Mouse (Mus musculus) macrophage (primary cell): ENCODE measurements around the gene Dhcr7. TPM values are rescaled to one million over a fixed set of nuclear protein-coding genes. Genes with fewer than 3 reads are reported as not detected.

Experiments used
- H3K27ac ChIP-seq: fragments of 350-480 bp; formaldehyde crosslinking; 2 replicates; pipeline ENCODE4 v1.9.0; 2021
- H3K36me3 ChIP-seq: fragments of 350-480 bp; formaldehyde crosslinking; 2 replicates; pipeline ENCODE4 v1.9.0; 2021; ENCODE audit errors: inconsistent target
- H3K4me3 ChIP-seq: fragments of 350-480 bp; formaldehyde crosslinking; 2 replicates; pipeline ENCODE4 v1.9.0; 2021; ENCODE audit errors: inconsistent target
- H3K79me2 ChIP-seq: fragments of 350-480 bp; formaldehyde crosslinking; 2 replicates; pipeline ENCODE4 v1.9.0; 2021; ENCODE audit errors: inconsistent target
- WGBS: methylation state at CpG from one replicate; pipeline ENCODE4 v1.1.7; 2026; ENCODE audit warnings: inconsistent platforms; ENCODE audit not compliant: missing documents; 5-methylcytosine and 5-hydroxymethylcytosine counted together
- polyA plus RNA-seq: library from polyadenylated mRNA; stranded (reverse); fragments of 250-400 nt; gene quantifications from 3 replicates; pipeline ENCODE4 v1.2.4, GENCODE M21; 2018; ENCODE audit warnings: inconsistent platforms
- total RNA-seq, 78 experiments: library from RNA; depleted of rRNA; stranded (reverse); fragments of 250-400 nt; gene quantifications; 1 replicate in 9 of 78; 2 replicates in 24 of 78; 3 replicates in 43 of 78; 4 replicates in 2 of 78; pipeline ENCODE4 v1.2.4; 2018; ENCODE audit warnings: inconsistent platforms in 56 of 78

Dhcr7 gene
- 10 to 100 TPM in 6 of 26 experiments, 1 to 10 TPM in 18, under 1 TPM in 2; 0.71 to 16.1 (median 5.1) TPM for total RNA-seq (2018; cell fraction: chromatin; rRNA removed)
- 10 to 100 TPM; 20.0 to 45.6 (median 32.1) TPM for total RNA-seq (2018; cell fraction: cytosol; rRNA removed)
- total RNA-seq (2018; cell fraction: nucleus; rRNA removed), result 10 to 100 TPM in 24 of 26 experiments, 1 to 10 TPM in 2; 4.3 to 47.3 (median 21.7) TPM
- 16.3 to 35.3 TPM (median 33.0 TPM) in 3 replicates for polyA plus RNA-seq

DNA sequence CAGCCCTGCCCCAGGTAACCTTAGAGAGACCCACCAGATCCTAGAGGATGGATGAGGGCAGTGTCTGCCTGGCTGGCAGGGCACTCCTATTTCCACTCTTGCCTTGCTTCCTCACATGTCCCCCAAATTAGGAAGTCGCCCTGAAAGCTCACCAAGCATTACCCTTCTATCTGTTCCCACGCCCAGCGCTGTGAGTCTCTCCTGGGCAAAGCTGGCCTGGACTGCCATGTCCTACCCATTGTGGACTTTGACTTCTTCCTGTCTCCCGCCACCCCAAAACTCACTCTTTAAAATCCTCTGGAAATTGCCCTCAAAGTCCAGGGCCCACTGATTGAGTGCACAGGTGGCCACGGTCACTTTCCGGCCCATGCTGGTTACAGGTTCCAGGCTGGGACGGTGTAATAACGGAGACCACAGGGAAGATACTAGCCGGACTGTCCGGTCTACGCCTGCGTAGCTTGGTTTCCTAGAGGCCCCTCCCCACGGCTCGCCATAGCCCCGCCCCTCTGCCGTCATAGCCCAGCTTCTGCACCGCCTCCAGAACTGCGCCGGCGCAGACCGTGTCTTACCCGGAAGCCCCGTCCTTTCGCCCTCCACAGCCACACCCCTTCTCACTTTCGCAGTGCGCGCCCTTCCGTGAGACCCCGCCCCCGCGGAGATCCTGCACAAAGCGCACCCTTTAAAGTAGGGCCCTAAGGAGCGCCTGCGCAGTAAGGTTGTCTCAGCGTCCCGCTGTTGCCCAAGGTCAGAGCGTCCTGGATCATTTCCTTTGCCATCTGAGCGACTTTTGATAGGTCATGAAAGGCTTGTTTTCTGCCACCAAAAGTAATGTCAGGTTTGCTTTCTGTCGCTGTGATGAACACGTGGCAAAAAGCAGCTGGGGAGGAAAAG is at the start of gene Dhcr7, which contains the start of gene Nadsyn1:
Gene Dhcr7, plus strand, starts transcription at position 771 of the 891 bp plus-strand sequence.
Gene Nadsyn1, minus strand, starts transcription at position 475 of the 891 bp plus-strand sequence.
- Histone ChIP-seq H3K27ac (peak within 1 kb of the TSS; percentile 56), H3K4me3 (peak within 1 kb of the TSS; percentile 76), H3K36me3 (no peaks in the 10 kb centered on the region), H3K79me2 (peaks cover 12% of the 10 kb centered on the region; the same call in 1 of the 2 replicates)
- WGBS, result under 1% methylated on average over 32 of the region's 40 CpGs

GRCm38 (mm10) chr7:143776137-143776536 is 46.8 kb upstream of the Dhcr7 start:
- WGBS, result 82% methylated on average over 3 of the region's 3 CpGs
- no peak overlapping the region for H3K27ac ChIP-seq
- no peak overlapping the region for H3K4me3 ChIP-seq
- H3K36me3 ChIP-seq, result no peaks in the 10 kb centered on the region
- H3K79me2 ChIP-seq, result no peaks in the 10 kb centered on the region

DNA sequence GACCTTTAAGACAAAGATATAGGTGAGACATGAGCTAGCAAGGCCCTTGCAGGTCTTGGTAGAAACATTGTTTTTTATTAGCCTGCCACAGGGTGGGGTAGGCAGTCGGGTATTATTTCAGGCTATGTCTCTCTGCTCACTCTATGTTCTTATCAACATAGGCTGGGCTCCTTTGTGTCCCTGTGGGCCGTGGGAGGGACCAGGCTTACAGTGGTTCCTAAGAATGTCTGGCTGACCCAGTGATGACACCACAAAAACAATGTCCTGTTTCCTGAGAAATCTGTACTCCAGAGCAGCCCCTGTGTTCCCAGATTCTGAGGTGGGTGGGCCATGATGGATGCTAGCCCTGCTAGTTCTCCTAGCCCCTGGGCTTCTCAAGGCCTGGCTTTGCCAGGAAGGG is 45.6 kb upstream of the Dhcr7 start:
- no peaks in the 10 kb centered on the region for H3K36me3 ChIP-seq
- no peak overlapping the region for H3K4me3 ChIP-seq
- H3K27ac ChIP-seq, result no peak overlapping the region
- WGBS, result 38% methylated on average over 2 of the region's 2 CpGs
- H3K79me2 ChIP-seq, result no peaks in the 10 kb centered on the region

GRCm38 (mm10) chr7:143783378-143783995 is 39.5 kb upstream of the Dhcr7 start:
- no peaks in the 10 kb centered on the region for H3K79me2 ChIP-seq
- no peak overlapping the region for H3K27ac ChIP-seq
- no peaks in the 10 kb centered on the region for H3K36me3 ChIP-seq
- WGBS, result 30% methylated on average over 6 of the region's 6 CpGs
- H3K4me3 ChIP-seq, result peak overlapping the region; percentile 0; the same call in 1 of the 2 replicates

DNA sequence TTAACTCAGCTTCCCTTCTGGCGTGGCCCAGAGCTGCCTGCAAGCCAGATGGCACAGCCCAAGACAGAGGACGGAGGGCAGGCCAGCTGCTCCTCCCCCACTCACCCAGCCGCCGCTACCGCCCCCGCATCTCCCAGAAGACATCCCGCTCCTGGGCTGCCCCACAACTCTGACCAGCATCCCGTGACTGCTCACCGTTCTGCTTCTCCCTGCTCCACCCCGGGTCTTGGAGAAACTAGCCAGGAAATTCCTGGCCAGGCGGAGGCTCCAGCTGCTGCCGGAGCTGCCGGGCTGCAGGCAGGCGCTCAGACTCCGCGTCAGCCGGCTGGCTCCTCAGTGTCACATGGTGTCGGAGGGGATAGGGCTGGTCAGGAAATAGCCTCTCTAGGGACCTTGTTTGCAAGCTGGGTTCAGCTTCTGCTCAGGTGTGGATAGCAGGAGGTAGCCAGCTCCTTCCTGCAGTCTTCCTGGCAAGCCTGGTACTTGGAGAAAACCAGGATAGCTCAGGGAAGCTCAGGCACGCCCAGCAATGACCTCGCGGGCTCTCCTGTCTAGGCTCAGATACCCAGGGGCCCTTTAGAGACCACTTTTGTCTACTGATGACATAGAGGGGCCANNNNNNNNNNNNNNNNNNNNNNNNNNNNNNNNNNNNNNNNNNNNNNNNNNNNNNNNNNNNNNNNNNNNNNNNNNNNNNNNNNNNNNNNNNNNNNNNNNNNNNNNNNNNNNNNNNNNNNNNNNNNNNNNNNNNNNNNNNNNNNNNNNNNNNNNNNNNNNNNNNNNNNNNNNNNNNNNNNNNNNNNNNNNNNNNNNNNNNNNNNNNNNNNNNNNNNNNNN is 38.7 kb upstream of the Dhcr7 start, which contains the start of gene Mrgpre:
Gene Mrgpre, minus strand, starts transcription at position 505 of the 834 bp plus-strand sequence.
- WGBS, result 15% methylated on average over 21 of the region's 21 CpGs
- Histone ChIP-seq H3K36me3 (no peaks in the 10 kb centered on the region), H3K79me2 (no peaks in the 10 kb centered on the region), H3K4me3 (peak within 1 kb of the TSS; percentile 0; the same call in 1 of the 2 replicates), H3K27ac (no peak within 1 kb of the TSS)

DNA sequence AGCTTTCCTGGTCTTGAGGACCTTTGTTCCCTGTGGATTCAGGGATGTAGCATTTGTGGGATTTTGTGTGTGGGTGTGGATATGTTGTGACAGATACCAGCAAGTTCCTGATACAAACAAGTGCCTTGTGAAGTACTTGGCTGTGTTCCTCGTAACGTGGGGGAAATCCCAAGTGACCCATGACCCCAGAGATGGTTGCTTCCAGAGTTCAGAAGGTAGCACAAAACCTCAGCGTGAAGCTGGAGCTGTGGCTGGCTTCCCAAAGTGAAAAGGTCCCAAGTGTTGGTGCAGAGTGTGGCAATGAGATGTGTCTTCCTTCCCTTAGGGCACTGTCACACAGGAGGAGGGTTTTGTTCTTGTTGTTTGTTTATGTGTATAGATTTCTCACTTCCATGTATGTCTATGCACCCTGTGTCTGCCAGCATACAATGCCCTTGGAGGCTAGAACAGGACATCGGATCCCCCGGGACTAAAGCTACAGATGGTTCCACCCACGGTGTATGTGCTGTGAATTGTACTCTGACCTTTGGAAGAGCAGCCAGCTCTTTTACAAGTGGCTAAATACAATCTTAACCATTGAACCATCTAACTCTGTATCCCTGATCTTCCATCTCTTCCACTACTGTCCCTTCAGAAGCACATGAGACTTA is 30.5 kb upstream of the Dhcr7 start:
- Histone ChIP-seq H3K4me3 (no peak overlapping the region), H3K27ac (no peak overlapping the region), H3K36me3 (peaks cover 21% of the 10 kb centered on the region; the same call in 1 of the 2 replicates), H3K79me2 (no peaks in the 10 kb centered on the region)
- WGBS, result 82% methylated on average over 6 of the region's 6 CpGs

DNA sequence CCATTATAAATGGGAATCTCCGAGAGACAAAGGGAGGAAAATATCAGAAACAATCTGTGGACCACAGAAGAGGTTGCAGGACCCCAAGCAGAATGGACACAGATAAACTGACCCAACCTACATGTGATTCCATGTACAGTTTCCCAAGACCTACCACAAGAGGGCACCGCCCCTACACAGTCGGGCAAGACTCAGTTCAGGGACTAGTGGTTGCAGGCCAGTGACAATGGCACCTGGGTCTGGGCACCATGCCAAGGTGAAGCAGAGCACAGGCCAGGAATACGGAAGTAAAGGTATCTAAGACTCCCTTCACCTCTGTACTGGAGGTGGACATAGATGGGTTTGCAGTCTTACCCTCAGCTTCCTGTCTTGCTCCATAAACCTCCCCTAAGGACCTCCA is 29.8 kb upstream of the Dhcr7 start:
- 42% methylated on average over 4 of the region's 4 CpGs for WGBS
- H3K27ac ChIP-seq, result no peak overlapping the region
- no peaks in the 10 kb centered on the region for H3K79me2 ChIP-seq
- H3K4me3 ChIP-seq, result no peak overlapping the region
- peaks cover 27% of the 10 kb centered on the region for H3K36me3 ChIP-seq

DNA sequence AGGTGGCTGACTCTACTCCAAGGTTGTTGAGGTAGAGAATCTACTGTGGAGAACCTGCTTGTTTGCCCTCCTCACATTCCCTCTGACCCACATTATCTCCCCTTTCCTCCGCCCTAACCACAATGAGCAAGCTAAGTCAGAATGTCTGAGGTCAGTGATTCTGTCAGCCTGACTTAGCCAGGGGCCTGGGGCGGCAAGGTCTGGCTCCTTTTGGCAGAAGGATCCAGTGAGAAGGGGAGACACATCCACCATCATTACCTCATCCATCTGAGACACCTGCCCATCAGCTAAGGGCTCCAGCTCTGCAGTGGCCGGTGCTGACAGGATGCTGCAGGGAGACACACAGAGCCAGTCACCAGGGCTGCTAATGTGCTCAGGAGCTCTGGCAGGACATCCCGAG is 24.2 kb upstream of the Dhcr7 start:
- Histone ChIP-seq H3K4me3 (no peak overlapping the region), H3K79me2 (no peaks in the 10 kb centered on the region), H3K27ac (no peak overlapping the region), H3K36me3 (peaks cover 71% of the 10 kb centered on the region)
- WGBS, result 89% methylated on average over 3 of the region's 4 CpGs

DNA sequence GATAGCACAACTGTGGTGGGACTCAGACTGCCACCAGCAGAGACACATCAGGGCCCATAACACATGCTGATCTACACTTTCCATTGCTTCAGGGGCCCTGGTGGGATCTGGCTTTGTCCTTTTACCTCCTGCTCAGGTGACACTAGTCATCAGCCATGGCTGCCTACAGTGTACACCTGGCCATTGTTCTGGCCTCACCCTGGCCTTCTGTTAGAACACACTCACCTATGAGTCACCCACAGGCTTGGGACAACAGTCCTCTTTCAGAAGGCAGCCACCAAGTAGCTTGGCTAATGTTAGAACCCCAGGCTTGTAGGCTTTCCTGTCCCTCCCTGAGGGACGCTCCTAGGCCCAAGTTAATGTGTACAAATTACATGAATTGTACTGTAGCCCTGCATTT is 22.2 kb upstream of the Dhcr7 start:
- Histone ChIP-seq H3K4me3 (no peak overlapping the region), H3K27ac (no peak overlapping the region), H3K36me3 (peaks cover 78% of the 10 kb centered on the region), H3K79me2 (no peaks in the 10 kb centered on the region)
- 100% methylated on average over 1 of the region's 1 CpGs for WGBS

DNA sequence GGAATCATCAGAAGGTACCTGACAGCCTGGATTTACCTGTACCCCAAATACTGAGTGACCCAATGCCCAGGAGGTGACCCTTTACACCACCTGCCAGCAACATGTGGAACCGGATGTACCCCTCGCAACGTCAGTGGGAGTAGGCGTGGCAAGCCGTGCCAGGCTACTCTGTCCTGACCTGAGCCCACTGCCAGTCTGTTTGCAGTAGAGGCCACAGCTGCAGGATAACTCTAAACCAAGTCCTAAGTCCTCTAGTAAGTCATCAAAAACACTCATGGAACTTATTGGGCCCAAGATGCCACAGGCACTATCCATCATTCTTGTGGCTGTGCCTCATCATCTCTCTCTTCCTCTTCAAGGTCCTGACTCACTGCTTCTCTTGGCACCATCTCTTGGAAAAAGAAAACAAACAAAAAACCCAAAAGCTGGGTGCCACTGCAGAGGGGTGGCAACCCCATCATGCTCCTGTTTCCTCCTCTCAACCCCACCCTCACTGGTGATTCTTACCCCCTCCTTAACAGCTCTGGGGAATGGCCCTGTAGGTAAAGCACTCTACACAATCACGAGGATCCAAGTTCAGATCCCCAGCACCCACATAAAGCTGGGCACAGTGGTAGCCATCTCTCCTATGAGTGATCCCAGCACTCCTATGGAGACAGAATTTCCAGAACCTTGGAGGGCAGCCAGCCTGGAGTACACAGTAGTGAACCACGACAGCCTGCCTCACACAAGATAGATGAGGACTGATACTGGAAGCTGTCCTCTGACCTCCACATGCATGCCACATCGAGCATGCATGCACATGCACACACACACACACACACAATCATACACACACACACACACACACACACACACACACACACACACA is 21.5 kb upstream of the Dhcr7 start:
- H3K27ac ChIP-seq, result no peak overlapping the region
- H3K4me3 ChIP-seq, result no peak overlapping the region
- WGBS, result 89% methylated on average over 8 of the region's 8 CpGs
- no peaks in the 10 kb centered on the region for H3K79me2 ChIP-seq
- H3K36me3 ChIP-seq, result peaks cover 78% of the 10 kb centered on the region

GRCm38 (mm10) chr7:143805199-143805624 is 17.7 kb upstream of the Dhcr7 start:
- Histone ChIP-seq H3K27ac (no peak overlapping the region), H3K4me3 (no peak overlapping the region), H3K36me3 (peaks cover 71% of the 10 kb centered on the region), H3K79me2 (no peaks in the 10 kb centered on the region)
- 81% methylated on average over 5 of the region's 5 CpGs for WGBS

- Histone ChIP-seq H3K27ac (no peak overlapping the region), H3K4me3 (no peak overlapping the region), H3K36me3 (peaks cover 81% of the 10 kb centered on the region), H3K79me2 (no peaks in the 10 kb centered on the region)
- WGBS, result 88% methylated on average over 1 of the region's 1 CpGs
Measured at GRCm38 (mm10) chr7:143808909-143809308, 14.0 kb upstream of the Dhcr7 start.

GRCm38 (mm10) chr7:143819201-143819600 is 3.7 kb upstream of the Dhcr7 start:
- peaks cover 23% of the 10 kb centered on the region for H3K36me3 ChIP-seq

More at GRCm38 (mm10) chr7:143819201-143819600, 3.7 kb upstream of the Dhcr7 start:
- peaks cover 12% of the 10 kb centered on the region; the same call in 1 of the 2 replicates for H3K79me2 ChIP-seq
- WGBS, result 98% methylated on average over 4 of the region's 4 CpGs
- H3K4me3 ChIP-seq, result no peak overlapping the region
- H3K27ac ChIP-seq, result no peak overlapping the region
